Mouse (Mus musculus): ENCODE data around the gene Dnajc4. TPM values are rescaled to one million over a fixed set of nuclear protein-coding genes. Genes with fewer than 3 reads are reported as not detected.

Gene Dnajc4
- total RNA-seq, 2 experiments from 2014 or later, result 31.3 to 32.9 TPM

DNA sequence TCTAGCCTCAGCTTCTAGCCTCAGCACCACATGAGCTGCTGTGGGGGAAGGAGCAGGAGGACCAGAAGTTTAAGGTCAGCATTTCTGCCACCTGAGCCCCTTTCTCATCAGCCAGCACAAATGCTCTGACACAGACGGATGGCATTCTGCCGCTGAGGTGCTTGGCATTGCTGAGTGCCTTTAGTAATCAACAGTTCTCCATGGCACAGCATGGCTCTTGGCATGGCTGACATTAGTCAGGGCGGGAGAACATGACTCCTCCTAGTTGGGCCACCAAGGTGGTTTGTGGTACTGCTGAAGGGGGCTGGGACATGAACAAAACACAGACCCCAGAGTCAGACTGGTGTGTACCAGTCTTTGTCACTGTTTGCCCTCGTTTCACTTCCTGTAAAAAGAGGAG, 44.2 kb downstream of the Dnajc4 start:
- DNase-seq, result no peak

DNA sequence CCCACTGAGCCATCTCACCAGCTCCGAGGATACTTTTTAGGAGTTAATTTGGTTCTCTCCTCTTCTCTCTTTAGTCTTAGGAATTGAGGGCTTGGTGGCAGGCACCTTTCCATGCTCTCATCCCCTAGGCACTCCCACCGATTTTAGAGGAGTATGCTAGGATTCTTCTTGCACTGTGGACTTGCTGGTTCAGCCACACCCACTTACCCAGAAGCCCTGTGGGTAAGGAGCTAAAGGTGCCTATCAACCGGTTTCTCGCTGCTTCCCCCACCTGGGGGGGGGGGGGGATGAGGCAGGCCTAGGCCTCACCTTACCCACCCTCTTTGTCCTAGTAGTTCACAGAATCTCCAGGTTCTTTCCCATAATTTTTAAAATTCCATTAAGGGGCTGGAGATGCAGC, 44.6 kb downstream of the Dnajc4 start:
- DNase-seq, result no peak

DNA sequence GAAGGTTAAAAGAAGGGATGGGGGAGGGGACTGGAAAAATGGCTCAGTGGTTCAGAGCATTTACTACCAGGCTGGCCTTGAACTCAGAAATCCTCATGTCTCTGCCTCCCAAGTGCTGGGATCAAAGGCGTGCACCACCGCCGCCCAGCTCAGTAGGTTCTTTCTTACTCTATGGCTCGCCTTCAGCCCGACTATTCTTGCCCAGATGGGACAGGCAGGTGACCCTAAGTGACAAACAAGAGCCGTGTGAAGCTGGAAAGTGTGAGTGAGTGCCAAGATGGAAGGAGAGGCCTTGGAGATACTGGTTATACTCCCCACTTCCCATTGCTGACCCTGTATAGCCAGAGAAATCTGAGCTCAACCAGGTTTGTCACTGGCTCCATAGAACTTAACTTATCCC, 48.7 kb downstream of the Dnajc4 start:
- DNase-seq, result no peak

DNA sequence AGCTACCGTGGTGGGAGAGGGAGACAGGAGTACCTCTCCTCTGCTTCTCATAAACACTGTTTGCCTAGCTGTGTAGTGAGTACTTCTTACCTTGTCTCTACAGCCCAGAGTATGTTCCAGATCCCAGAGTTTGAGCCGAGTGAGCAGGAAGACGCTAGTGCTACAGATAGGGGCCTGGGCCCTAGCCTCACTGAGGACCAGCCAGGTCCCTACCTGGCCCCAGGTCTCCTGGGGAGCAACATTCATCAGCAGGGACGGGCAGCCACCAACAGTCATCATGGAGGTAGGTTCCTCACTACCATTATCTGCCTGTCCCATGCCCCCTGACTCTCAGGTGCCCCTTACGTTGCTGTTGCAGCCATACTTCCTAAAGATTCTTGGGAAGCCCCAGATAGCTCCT, 49.6 kb downstream of the Dnajc4 start:
- no peak for DNase-seq

DNA sequence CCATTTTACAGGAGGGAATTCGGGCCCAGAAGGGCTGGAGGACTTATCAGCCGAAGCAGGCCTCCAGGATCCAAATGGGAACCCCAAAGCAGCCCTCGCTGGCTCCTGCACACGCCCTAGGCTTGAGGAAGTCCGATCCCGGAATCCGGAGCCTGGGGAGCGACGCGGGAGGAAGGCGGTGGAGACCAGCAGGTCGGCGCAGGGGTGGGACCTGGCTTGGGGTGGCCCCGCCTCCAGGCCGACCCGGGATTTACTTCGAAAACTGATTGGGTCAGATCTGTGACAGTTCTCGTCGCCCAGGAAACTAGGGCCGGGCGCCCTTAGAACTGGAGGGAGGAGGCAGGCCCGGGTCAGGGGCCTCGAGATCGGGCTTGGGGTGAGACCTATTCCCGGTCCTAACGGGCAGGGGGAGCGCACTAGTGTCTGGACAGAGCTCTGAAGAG, 50.1 kb downstream of the Dnajc4 start, which contains the start of gene Gpr137:
Gpr137 (minus strand) TSS at position 232 of the 443 bp plus-strand sequence.
- peak; percentile 97 for DNase-seq

DNA sequence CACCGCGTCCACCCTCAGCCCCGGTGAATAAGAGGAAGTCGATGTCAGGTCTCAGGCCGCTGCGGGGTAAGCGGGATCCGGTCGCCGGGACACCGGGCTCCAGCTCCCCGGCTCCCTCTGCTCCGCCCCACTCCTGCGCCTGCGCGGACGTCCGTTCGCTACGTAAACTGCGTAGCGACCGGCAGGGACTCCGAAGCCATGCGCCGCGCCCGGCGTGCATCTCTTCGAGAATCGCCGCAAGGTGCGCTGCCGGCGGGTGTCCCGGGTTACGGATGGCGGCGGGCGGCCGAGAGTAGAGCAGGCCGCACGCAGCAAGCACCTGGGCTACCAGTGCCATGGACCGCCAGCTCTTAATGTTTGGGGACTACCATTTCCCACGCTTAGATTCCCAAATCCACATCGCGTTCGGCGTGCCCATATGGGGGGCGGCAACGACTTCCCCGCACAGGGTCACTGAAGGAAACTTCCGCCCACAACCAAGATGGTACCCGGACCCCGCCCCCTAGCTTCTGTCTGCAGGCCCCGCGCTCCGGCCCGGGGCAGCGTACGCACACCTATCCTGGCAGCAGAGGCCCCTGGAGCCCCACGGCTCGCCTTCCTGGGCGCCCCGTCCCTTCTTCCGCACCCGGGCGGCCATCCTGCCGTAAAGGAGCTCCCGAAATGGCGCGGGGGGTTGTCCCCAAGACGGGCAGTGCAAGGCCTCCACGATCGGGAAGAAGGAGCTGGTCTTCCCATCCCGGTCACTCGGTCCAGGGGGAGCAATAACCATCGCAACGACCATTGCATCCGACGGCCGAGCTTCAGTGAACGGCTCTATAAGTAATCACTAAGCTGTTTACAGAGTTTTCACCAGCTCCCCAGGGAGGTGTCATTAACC, 50.8 kb downstream of the Dnajc4 start, which contains the start of gene Bad:
Bad (plus strand) TSS at position 490 of the 877 bp plus-strand sequence.
- peak; percentile 92 for DNase-seq

DNA sequence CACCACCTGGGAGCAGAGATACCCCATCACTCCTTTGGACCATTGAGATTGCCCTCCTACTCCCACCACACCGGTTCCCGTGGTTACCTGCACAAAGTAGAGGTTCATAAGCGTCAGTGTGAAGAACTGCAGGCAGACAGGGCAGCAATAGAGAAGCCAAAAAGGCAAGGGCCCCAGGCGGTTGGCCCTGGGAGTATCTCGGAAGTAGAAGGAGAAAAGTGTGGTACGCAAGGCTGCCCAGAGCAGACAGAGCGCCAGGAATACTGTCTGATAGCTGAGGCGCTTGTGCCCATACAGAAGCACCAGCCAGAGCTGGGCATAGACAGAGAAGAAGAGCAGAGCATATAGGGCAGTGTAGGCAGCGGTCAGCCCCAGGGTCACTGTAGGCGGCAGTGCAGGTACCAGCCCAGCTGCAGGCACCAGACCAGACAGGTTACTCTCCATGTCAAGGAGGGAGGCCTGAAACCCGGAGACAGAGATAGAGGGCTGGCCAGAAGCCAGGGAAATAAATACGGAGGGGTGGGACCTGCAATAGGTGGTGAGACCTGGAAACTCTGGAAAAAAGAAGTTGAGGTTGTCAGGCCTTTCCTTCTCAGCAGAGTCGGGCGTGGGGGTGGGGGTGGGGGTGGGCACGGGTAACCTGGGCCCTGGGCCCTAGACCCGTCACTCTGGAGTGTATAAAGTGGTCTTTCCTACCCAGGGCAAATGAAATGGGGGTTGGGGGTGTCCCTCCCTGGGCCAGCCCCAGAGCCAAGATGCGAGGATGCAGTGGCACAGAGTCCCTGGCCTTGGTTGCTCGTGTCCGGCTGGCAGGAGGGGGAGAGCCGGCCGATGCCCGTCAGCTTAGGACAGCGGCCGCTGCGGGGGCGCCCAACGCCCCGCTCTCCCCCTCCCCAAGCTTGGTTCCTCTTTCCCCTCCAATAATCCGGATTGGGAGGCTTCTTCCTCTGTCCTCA, 51.7 kb downstream of the Dnajc4 start:
- no peak for DNase-seq

DNA sequence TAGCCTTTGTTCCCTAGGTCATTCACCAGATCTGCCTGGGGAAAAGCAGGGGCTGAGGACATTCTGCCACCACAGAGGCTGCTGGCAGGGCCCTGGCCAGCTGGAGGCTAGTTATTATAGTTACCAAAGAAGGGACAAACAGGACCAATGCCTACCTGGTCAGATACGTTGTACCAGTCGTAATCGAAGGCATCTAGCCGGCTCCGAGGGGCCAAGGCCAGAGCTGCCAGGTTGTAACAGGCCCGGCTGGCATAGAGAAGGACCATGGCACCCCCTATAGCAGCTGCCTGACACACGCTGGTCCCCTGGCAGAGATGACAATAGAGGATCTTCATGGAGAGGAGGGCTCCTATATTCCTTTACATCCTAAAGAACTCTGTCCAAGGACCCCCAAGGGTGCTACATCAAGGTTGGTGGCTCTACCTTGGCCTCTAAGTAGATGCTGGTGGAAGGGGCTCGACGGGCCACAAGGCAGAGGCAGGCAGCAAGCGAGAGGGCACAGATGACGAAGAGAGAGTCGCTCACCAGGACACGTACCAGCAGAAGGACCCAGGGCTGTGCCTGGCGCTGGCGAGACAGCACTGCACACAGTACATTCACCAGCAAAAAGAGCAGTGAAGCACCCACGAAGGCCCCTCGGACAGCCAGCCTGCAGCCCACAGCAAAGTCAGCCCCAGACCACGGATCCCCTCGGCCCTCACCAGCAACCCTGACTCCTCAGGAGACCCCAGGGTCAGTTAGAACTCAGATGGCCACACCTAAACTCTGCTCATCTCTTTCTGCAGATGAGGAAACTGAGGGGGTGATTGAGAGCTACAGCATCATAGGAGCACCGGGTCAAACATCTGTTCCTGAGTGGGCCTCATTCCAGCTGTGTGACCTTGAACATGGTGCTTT, 53.0 kb downstream of the Dnajc4 start:
- DNase-seq, result no peak

Other genes starting within 250 kb of the Dnajc4 start
- gene Rps6ka4, start 151.9 kb downstream of the Dnajc4 start, total RNA-seq (2021), result 1 to 10 TPM; 6.7 to 7.2 TPM
- under 1 TPM; 0.40 to 0.41 TPM for gene Ccdc88b, start 134.4 kb downstream of the Dnajc4 start, total RNA-seq (2021)
- gene Trmt112, start 82.9 kb downstream of the Dnajc4 start, total RNA-seq (2021), result 10 to 100 TPM; 28.8 to 32.2 TPM
- 100 to 1,000 TPM; 212 to 215 TPM for gene Prdx5, start 82.5 kb downstream of the Dnajc4 start, total RNA-seq (2021)
- 10 to 100 TPM; 86.8 to 89.5 TPM for gene Esrra, start 70.8 kb downstream of the Dnajc4 start, total RNA-seq (2021)
- gene Catsperz, start 67.2 kb downstream of the Dnajc4 start, total RNA-seq (2021), result not detected
- gene Kcnk4, start 58.1 kb downstream of the Dnajc4 start, total RNA-seq (2021), result not detected
- gene Bad, start 50.7 kb downstream of the Dnajc4 start, total RNA-seq (2021), result 10 to 100 TPM; 11.5 to 14.3 TPM
- 10 to 100 TPM in 1 of 2 experiments, 1 to 10 TPM in 1; 9.5 to 10.9 TPM for gene Gpr137, start 50.1 kb downstream of the Dnajc4 start, total RNA-seq (2021)
- gene Ppp1r14b, start 17.6 kb downstream of the Dnajc4 start, total RNA-seq (2021), result 100 to 1,000 TPM; 113 to 131 TPM
- 10 to 100 TPM in 1 of 2 experiments, 1 to 10 TPM in 1; 9.8 to 10.4 TPM for gene Plcb3, start 16.1 kb downstream of the Dnajc4 start, total RNA-seq (2021)
- 10 to 100 TPM in 1 of 2 experiments, 1 to 10 TPM in 1; 7.9 to 12.4 TPM for gene Fkbp2, start 12.1 kb downstream of the Dnajc4 start, total RNA-seq (2021)
- gene Vegfb, start 4.9 kb downstream of the Dnajc4 start, total RNA-seq (2021), result 100 to 1,000 TPM; 143 to 156 TPM
- 10 to 100 TPM; 15.6 to 17.2 TPM for gene Nudt22, start 3.5 kb upstream of the Dnajc4 start, total RNA-seq (2021)
- 10 to 100 TPM; 21.5 to 24.5 TPM for gene Trpt1, start 3.6 kb upstream of the Dnajc4 start, total RNA-seq (2021)
- 1 to 10 TPM in 1 of 2 experiments, under 1 TPM in 1; 0.84 to 1.2 TPM for gene Fermt3, start 26.9 kb upstream of the Dnajc4 start, total RNA-seq (2021)
- 10 to 100 TPM; 86.5 to 95.6 TPM for gene Stip1, start 47.4 kb upstream of the Dnajc4 start, total RNA-seq (2021)
- gene Macrod1, start 64.2 kb upstream of the Dnajc4 start, total RNA-seq (2021), result 100 to 1,000 TPM; 227 to 252 TPM
- under 1 TPM; 0.31 to 0.35 TPM for gene Flrt1, start 113.2 kb upstream of the Dnajc4 start, total RNA-seq (2021)
- gene Otub1, start 213.7 kb upstream of the Dnajc4 start, total RNA-seq (2021), result 10 to 100 TPM; 48.4 to 48.5 TPM
- gene Cox8a, start 225.0 kb upstream of the Dnajc4 start, total RNA-seq (2021), result 100 to 1,000 TPM; 101 to 120 TPM
- 10 to 100 TPM in 1 of 2 experiments, 1 to 10 TPM in 1; 8.3 to 13.0 TPM for gene Naa40, start 248.6 kb upstream of the Dnajc4 start, total RNA-seq (2021)

All from gastrocnemius, postnatal 25 days (tissue).